ENCODE assay signal across 11 mouse cellular contexts in the genomic region with DNA sequence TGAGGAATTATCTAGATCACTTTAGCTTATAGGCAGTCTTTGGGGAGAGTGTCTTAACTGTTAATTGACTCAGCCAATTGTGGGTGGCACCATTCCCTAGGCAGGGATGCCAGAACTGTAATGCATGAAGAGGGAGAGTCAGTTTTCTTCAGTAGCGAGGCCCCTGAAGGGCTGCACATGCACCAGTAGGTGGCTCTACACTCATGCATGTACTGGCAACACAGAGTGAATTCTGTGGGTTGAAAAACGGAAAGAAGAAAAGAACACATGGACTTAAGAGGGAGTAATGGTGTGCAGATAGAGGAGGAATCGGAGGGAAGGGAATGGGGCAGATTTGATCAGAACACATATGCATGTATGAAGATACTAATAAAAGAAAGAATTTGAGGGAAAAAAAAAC.
DNase-seq lines count a peak whose midpoint lies in the region; ATAC-seq and TF ChIP-seq lines count a peak whose summit lies in the region.
"Had no signal": no experiment of that assay in that cellular context is flagged by ENCODE, and none has a peak within 500 bp of the region (broad histone marks: within the 10 kb centered on the region; RNA-seq: fewer than 3 reads in every experiment).

No protein-coding gene starts in this region.

- no peak for TF ChIP-seq EP300 in lung, postnatal 0 days (IDR thresholded peaks at IDR 0.05)

- ATAC-seq in CD4-positive, CD25-positive, alpha-beta regulatory T cell, adult 4 months = no peak
- ATAC-seq in hindbrain, embryonic 16.5 days = peak; percentile 40; the same call in 1 of the 2 replicates
- no peak for ATAC-seq in hindbrain, embryonic 13.5 days (ENCODE audit: low FRiP score)
- ATAC-seq in lung, postnatal 0 days = no peak
- peak; percentile 50; the same call in 1 of the 2 replicates for ATAC-seq in megakaryocyte progenitor cell, adult 5-6 weeks (replicated peaks; ENCODE audit: poor library complexity)
- ATAC-seq in monocyte, adult 5-6 weeks (replicated peaks; ENCODE audit: insufficient number of reproducible peaks, low FRiP score, low TSS enrichment, poor library complexity, severe bottlenecking) = no peak

- H3K36me3 ChIP-seq in hindbrain, embryonic 16.5 days (ENCODE audit: control insufficient read depth, insufficient read depth, low read length) = no peaks in the 10 kb centered on the region
- no peaks in the 10 kb centered on the region for H3K36me3 ChIP-seq in hindbrain, embryonic 13.5 days
- H3K36me3 ChIP-seq in lung, postnatal 0 days (ENCODE audit: insufficient read depth, low read length) = no peaks in the 10 kb centered on the region
- H3K36me3 ChIP-seq: limb, embryonic 13.5 days had no signal

- H3K27me3 ChIP-seq in hindbrain, embryonic 16.5 days (replicated peaks; ENCODE audit: control insufficient read depth, insufficient read depth, low read length) = no peaks in the 10 kb centered on the region
- no peaks in the 10 kb centered on the region for H3K27me3 ChIP-seq in hindbrain, embryonic 13.5 days
- no peaks in the 10 kb centered on the region for H3K27me3 ChIP-seq in lung, postnatal 0 days (replicated peaks; ENCODE audit: insufficient read depth, low read length)

- peak; percentile 63 for TF ChIP-seq CTCF in lung, postnatal 0 days (IDR thresholded peaks at IDR 0.05)

- H3K4me1 ChIP-seq in hindbrain, embryonic 16.5 days (ENCODE audit: control insufficient read depth, insufficient read depth, low read depth, low read length) = no peaks in the 10 kb centered on the region; the same call in 1 of the 2 replicates
- peaks cover under 1% of the 10 kb centered on the region for H3K4me1 ChIP-seq in hindbrain, embryonic 13.5 days (replicated peaks)
- H3K4me1 ChIP-seq in lung, postnatal 0 days (ENCODE audit: insufficient read depth, low read depth, low read length) = no peaks in the 10 kb centered on the region
- H3K4me1 ChIP-seq: limb, embryonic 13.5 days had no signal

- no peak overlapping the region for H3K9ac ChIP-seq in hindbrain, embryonic 16.5 days (ENCODE audit: low read depth, low read length)
- no peak overlapping the region for H3K9ac ChIP-seq in hindbrain, embryonic 13.5 days
- no peak overlapping the region for H3K9ac ChIP-seq in lung, postnatal 0 days (replicated peaks; ENCODE audit: low read depth)
- H3K9ac ChIP-seq: limb, embryonic 13.5 days had no signal

- WGBS in hindbrain, embryonic 16.5 days = 70% methylated on average over 3 of the region's 3 CpGs
- 64% methylated on average over 3 of the region's 3 CpGs for WGBS in hindbrain, embryonic 13.5 days
- 68% methylated on average over 3 of the region's 3 CpGs for WGBS in lung, postnatal 0 days

- peaks cover 2% of the 10 kb centered on the region; the same call in 1 of the 2 replicates for H3K9me3 ChIP-seq in hindbrain, embryonic 16.5 days (ENCODE audit: control insufficient read depth, low read length)
- H3K9me3 ChIP-seq in hindbrain, embryonic 13.5 days = no peaks in the 10 kb centered on the region
- H3K9me3 ChIP-seq in lung, postnatal 0 days (ENCODE audit: low read length) = no peaks in the 10 kb centered on the region
- H3K9me3 ChIP-seq: limb, embryonic 13.5 days had no signal

- no peak overlapping the region for H3K4me2 ChIP-seq in hindbrain, embryonic 16.5 days (ENCODE audit: low read length)
- no peak overlapping the region for H3K4me2 ChIP-seq in hindbrain, embryonic 13.5 days
- no peak overlapping the region for H3K4me2 ChIP-seq in lung, postnatal 0 days (replicated peaks; ENCODE audit: low read depth, low read length)
- H3K4me2 ChIP-seq: limb, embryonic 13.5 days had no signal

- H3K4me3 ChIP-seq in hindbrain, embryonic 16.5 days (ENCODE audit: low read length) = no peak overlapping the region
- no peak overlapping the region for H3K4me3 ChIP-seq in hindbrain, embryonic 13.5 days
- no peak overlapping the region for H3K4me3 ChIP-seq in lung, postnatal 0 days (ENCODE audit: low read depth, low read length)
- H3K4me3 ChIP-seq: limb, embryonic 13.5 days; myocyte had no signal

- no peak overlapping the region for H3K27ac ChIP-seq in hindbrain, embryonic 16.5 days (ENCODE audit: low read depth, low read length)
- no peak overlapping the region for H3K27ac ChIP-seq in hindbrain, embryonic 13.5 days
- no peak overlapping the region for H3K27ac ChIP-seq in lung, postnatal 0 days (ENCODE audit: low read length)
- H3K27ac ChIP-seq: limb, embryonic 13.5 days had no signal

- peak; percentile 17 for DNase-seq in CD4-positive, CD25-positive, alpha-beta regulatory T cell, adult 2 months (ENCODE audit: low read depth, low spot score)
- DNase-seq in lung, postnatal 0 days (ENCODE audit: low spot score) = peak; percentile 9
- no peak for DNase-seq in lung, postnatal 36 days
- DNase-seq: adrenal gland, adult 2 months had no signal

Comparison
In these comparisons a context has a peak if more than half of its experiments do, and no peak if none do; other contexts are left out.
1. ATAC-seq: peak in hindbrain, embryonic 16.5 days (single experiment) and megakaryocyte progenitor cell, adult 5-6 weeks (single experiment); none in CD4-positive, CD25-positive, alpha-beta regulatory T cell, adult 4 months (single experiment), hindbrain, embryonic 13.5 days (single experiment), lung, postnatal 0 days (single experiment) and monocyte, adult 5-6 weeks (single experiment).